Mouse (Mus musculus): Measurements from ENCODE around the gene 4933424G06Rik.
"Not testable (repeated sequence)": the region's sequence is repeated elsewhere in the genome, so short reads cannot be mapped to it uniquely, and the experiment has no call there.

4933424G06Rik gene

DNA sequence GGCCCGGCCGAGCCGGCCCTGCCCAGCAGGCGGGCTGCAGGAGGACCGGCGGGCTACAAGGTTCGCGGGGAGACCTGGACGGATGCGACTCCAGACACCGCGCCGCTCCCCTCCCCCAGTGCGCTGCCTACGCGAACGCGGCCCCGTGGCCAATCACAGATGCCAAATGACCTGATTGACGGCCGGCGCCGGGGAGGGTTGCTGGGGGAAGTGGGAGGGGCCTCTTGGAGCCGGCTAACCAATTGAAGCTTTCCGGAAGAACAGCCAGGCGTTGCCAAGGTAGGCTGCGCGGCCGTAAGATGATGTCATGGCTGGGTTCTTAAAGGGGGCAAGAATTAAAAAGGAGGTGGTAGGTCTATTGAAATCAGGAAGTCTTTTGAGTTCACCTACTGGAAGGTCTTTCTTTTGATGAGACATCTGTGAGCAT, at the start of gene 4933424G06Rik:
TSS of gene 4933424G06Rik (plus strand) at position 296 of the 427 bp plus-strand sequence.
- peak; percentile 96 for DNase-seq (ENCODE audit: low spot score)

DNA sequence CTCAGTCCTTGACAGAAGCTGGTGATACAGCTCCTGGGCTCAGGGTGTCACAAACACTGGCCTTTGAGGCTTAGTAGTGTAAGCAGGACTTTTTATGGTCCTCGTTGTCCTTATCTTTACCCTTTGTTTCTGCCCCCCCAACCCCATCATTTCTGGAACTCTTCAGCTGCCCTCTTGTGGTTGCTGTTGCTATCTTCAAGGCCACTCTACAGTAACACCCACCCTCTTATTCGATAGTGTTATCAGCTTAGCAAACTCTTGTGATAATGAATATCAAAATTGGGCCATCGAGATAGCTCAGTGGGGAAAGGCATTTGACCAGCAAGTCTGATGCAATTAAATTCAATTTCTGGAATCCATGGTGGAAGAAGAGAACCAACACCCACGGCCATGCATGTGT, 45.5 kb upstream of the 4933424G06Rik start:
- peak; percentile 11 for DNase-seq (ENCODE audit: low spot score)

- DNase-seq (ENCODE audit: low spot score), result no peak
Measured at GRCm38 (mm10) chr1:36665165-36665723, 44.7 kb upstream of the 4933424G06Rik start.

- DNase-seq (ENCODE audit: low spot score), result no peak
Measured at GRCm38 (mm10) chr1:36665934-36666333, 44.0 kb upstream of the 4933424G06Rik start.

GRCm38 (mm10) chr1:36668007-36668406, 41.9 kb upstream of the 4933424G06Rik start:
- not testable (repeated sequence) for DNase-seq (ENCODE audit: low spot score)

DNA sequence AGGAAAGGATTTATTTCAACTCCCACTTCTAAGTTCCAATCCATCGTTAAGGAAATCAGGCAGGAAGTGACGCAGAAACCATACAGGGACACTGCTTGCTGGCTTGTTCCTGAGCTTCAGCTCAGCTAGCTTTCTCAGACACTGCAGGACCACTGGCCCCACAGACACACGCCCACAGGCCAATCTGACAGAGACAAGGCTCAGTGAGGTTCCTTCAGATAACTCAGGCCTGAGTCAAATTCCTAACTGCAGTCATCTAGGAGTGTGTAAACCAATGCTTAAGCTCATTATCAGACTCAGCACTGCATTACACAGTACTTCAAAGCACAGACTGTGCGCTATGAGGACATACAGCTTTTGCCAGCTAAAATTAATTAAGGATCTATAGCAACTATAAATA, 39.7 kb upstream of the 4933424G06Rik start:
- DNase-seq (ENCODE audit: low spot score), result no peak

DNA sequence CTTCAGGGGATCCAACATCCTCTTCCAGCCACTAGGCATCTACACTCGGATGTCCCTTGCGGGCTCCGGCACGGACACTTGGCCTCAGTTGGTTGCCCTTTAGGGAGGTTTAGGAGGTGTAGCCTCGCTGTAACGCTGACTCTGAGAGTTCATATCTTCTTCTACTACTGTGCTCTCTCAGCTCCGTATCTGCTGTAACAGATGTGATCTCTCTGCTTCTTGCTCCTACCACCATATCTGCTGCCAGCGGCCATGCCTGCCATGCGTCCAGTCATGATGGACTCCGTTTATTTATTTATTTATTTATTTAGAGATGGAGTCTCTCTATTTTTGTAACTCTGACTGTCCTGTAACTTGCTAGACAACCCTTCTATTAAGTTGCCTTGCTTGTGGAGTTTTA, 38.7 kb upstream of the 4933424G06Rik start:
- no peak for DNase-seq (ENCODE audit: low spot score)

- DNase-seq (ENCODE audit: low spot score), result no peak
Measured at GRCm38 (mm10) chr1:36672648-36673350, 37.1 kb upstream of the 4933424G06Rik start.

GRCm38 (mm10) chr1:36674936-36675335, 35.0 kb upstream of the 4933424G06Rik start:
- DNase-seq (ENCODE audit: low spot score), result no peak

DNA sequence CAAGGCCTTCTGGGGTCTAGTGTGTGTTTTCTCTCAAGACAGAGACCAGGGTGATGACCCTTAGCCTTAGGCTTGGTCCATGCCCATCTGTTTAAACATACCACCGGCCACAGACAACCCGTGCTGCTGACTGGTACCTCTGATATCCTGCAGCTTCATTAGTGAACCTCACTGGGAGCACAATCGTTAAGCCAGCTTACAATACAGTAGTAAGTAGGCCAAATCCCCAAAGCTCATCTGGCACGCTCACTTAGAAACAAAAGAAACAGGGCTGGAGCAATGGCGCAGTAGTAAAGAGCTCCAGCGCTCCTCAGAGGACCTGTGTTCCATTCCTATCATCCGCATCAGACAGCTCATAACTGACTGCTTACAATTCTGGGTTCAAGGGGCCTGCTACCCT, 29.1 kb upstream of the 4933424G06Rik start:
- no peak for DNase-seq (ENCODE audit: low spot score)

GRCm38 (mm10) chr1:36682620-36683355, 27.2 kb upstream of the 4933424G06Rik start, which contains the start of gene Fam178b:
TSS of gene Fam178b (minus strand) at chr1:36683183.
- no peak for DNase-seq (ENCODE audit: low spot score)

DNA sequence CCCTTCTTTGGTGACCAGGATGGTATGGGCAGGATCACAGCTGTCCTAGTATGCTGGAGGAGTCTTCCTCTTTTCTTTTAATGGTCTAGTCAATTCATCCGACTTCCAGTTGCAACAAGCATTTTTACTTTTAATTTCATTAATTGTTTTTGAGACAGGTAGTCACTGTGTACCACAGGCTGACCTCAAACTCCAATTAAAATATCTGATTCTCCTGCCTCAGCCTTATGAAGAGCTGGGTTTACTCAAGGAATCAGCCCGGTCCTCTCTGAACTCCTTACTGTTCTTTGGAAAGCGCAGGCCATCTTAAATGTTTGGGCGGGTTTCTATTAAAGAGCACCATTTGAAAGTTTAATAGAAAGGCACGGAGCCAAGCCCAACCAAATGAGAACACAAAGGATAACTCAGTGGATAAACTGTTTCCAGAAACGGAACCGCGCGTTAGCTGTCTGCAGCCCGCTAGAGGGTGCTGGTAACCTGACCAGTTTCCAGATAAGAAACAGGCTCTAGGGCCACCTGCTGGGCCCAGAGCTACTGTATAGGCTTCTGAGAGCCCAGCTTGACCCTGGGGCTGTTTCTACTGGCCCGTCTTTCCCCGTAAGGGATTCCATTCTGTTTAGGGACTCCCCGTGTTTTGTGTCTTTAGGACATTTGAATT, 26.0 kb upstream of the 4933424G06Rik start:
- DNase-seq (ENCODE audit: low spot score), result peak; percentile 58

DNA sequence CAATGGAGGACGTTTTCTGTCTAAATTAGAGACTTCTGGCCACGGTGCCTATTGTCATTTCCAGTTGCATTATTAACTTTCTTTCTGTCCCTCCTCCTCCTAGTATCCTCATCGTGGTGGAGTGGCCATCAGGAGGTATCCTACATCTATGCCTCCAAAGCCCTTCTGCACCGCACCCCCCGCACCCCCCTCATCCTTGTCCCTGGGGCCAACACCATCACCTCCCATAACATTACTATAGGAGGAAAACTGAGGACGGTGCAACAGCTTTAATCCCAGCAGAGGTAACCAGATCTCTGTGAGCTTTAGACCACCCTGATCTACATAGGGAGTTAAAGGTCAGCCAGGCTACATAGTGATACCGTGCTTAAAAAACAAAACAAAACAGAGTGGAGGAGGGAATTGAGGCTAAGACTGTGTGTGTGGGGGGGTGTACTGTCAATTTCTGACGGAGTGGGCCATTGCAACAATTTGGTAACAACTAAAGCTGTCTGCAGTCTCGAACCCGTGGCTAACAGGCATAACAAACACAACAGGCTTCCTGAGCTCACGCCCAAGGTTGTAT, 19.2 kb upstream of the 4933424G06Rik start:
- no peak for DNase-seq (ENCODE audit: low spot score)

DNA sequence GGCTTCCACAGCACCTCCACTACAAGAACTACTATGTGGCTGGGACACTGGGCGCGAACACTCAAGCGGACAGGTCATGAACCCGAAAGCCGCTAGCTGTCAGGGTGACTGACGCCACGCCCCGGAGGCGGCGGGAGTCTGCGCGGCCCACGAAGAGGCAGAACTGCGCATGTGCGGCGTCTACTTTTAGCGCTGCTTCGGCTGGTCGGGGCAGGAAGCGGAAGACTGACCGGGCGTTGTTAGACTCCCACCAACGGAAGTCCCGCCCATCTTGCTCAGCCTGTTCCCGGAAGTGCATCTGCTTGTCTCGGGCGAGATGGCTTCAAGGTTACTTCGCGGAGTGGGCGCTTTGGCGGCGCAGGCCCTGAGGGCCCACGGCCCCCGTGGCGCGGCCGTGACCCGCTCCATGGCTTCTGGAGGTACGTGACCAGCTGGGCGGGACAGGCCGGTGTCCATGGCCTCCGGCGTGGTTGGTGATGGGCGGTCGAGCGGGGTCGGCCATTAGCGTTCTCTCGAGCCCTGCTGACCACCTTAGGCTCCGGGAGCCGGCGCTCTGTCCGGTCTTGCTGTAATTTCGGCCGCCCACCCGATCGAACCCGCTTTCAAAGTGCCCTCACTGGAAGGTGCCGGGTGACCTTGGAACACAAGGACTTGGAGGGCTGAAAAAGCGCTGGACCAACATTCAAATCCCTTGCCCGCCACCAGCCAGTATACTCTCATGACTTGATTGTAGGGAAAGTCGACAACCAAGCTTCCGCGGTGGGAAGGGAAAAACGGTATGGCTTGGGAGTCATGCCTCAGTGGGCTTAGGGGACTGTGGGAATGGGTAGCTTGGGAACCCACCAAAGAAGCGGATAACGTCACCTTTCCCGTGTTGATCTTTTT, 18.4 kb upstream of the 4933424G06Rik start, which contains the start of gene Cox5b:
TSS of gene Cox5b (plus strand) at position 179 of the 885 bp plus-strand sequence.
- peak; percentile 84 for DNase-seq (ENCODE audit: low spot score)

GRCm38 (mm10) chr1:36694871-36695270, 15.1 kb upstream of the 4933424G06Rik start:
- DNase-seq (ENCODE audit: low spot score), result no peak

- DNase-seq (ENCODE audit: low spot score), result no peak
Measured at GRCm38 (mm10) chr1:36696411-36696810, 13.5 kb upstream of the 4933424G06Rik start.

DNA sequence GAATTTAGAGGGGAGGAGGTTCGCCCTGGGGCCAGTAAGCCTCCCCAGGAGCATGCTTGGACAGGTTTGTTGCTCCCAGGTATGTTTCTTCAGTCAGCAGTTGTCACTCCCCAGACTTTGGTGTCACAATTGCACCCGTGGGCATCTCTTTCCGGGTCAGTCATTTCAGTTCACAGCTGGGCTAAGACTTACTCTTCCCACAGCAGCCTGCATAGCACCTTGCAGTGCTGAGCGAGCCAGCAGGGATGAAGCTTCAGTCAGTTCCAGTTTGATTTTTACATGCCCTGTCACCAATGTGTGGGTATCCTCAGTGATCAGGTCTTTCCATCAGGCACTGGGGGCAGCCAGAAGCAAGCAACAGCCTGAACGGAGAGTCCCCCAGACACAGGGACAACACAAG, 12.9 kb upstream of the 4933424G06Rik start:
- no peak for DNase-seq (ENCODE audit: low spot score)

GRCm38 (mm10) chr1:36707166-36707565, 2.8 kb upstream of the 4933424G06Rik start:
- no peak for DNase-seq (ENCODE audit: low spot score)

GRCm38 (mm10) chr1:36707797-36708196, 2.2 kb upstream of the 4933424G06Rik start:
- DNase-seq (ENCODE audit: low spot score), result no peak

DNA sequence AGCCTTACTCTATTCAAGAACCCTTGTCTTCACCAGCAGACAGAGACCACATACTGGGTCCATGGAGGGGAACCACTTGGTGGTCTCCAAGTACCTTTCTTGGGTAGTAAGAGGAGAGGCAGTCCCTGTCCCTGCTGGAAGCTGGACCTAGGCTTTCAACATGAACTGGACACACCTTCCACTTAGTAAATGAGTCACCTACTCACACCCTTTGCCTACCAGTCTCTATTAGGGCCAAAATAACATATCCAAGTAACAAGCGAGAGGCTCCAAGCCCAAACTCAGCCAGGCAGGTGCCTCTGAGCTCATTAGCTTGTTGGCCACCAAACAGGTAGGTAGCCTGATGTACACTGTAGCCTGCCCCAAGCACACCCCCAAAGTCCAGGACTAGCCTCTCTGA, 1.3 kb upstream of the 4933424G06Rik start:
- DNase-seq (ENCODE audit: low spot score), result no peak

All from layer of hippocampus, adult 9-10 months (tissue).